Mouse (Mus musculus) spleen, postnatal 10 days (tissue): ENCODE results near the gene 1700017N19Rik.

Experiments used
- DNase-seq, 2 experiments: peaks; one replicate each; pipeline ENCODE4 v3.0.0; 2021 to 2022; ENCODE audit warnings: low spot score in 2 of 2

1700017N19Rik gene

DNA sequence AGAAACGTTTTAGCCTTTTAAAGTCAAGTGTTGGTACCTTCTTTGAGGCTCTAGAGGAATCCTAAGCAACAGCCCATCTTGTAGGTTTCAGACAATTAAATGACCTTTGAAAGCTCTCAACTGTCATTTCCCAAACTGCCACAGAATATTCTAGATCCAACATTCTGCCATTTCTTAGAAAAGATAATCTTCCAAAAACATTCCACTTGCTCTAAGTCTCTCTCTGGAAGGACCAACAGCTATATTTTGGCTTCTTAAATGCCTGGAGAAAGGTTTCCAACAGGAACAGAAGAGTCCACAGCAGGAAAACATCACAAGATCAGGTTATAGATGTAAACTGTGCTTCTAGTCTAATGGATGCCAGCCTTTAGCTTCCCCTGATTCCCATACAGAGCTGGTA, at the start of gene 1700017N19Rik, which contains the start of gene 4930430F08Rik:
Gene 1700017N19Rik (plus strand): TSS at position 162 of the 400 bp plus-strand sequence.
Gene 4930430F08Rik (minus strand): TSS at position 101 of the 400 bp plus-strand sequence.
- DNase-seq, result no peak

DNA sequence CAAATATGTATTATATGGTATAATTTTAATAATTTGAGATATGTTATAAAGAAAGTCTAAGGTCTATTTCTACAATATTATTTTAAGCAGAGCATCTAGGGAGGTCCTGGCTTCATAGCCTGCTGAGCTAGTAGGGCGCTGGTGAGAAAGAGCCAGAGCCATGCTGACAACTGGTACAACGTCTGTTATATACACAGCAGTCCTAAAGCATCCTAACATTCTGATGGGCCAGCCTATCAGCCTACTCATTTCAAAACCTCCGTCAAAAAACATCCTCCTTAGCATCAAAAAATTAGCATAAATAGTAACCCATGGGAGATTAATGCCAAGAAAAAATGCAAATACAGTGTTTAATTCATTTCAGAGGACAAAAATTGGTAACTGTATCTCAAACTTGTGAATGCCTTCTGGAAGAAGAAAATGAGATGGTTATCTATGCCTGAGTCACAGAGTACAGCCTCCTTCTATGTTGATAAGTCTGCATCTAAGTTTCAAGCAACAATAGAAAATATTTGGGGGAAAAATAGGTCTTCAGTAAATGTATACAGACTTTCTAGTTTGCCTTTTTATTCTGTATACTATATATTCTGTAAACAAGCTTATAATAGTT, 33.6 kb upstream of the 1700017N19Rik start:
- no peak for DNase-seq

DNA sequence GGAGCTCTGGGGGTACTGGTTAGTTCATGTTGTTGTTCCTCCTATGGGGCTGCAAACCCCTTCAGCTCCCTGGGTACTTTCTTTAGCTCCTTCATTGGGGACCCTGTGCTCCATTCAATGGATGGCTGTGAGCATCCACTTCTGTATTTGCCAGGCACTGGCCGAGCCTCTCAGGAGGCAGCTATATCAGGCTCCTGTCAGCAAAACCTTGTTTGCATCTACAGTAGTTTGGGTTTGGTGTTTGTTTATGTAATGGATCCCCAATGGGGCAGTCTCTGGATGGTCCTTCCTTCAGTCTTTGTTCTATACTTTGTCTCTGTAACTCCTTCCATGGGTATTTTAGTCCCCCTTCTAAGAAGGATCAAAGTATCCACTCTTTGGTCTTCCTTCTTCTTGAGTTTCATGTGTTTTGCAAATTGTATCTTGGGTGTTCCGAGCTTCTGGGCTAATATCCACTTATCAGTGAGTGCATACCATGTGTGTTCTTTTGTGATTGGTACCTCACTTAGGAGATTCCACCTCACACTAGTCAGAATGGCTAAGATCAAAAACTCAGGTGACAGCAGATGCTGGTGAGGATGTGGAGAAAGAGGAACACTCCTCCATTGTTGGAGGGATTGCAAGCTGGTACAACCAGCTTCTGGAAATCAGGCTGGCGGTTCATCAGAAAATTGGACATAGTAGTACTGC, 29.9 kb upstream of the 1700017N19Rik start:
- DNase-seq, result peak in 1 of 2 experiments; percentile 21

DNA sequence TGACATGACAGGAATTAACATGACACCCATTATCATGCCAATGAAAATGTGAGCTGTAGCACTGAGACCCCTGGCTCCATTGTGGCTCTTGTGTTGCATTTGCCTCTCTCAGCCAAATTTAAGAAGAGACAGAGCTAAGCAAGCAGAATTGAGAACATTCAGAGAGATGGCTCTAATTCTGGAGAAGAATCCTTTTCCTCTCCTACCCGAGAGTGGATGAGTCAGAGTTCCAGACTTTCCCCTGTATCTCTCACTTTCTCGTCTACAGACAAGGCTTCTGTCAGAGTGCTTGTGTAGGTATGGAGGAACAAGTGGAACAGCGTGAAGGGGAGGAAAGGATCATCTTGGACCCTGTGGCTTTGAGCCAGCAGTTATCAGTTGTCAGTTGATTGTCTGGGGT, 26.2 kb upstream of the 1700017N19Rik start:
- no peak for DNase-seq

DNA sequence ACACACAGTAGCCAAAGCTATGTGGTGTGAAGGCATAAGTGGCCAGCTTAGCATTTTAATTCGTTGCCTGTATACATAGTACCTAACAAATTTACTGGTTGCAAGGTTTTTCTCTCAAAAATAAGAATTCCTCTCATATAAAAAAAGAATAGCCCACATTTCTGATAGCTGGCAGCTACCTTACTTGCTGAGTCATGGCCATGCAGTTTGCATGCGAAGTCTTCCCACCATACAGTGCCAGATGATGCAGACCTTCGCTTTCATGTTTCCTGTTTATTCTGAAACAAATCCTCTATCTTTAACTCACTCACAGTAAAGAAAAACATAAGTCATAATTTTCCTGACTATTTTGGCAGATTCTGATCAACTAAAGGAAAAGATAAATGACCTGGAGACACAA, 18.6 kb upstream of the 1700017N19Rik start:
- DNase-seq, result peak in 1 of 2 experiments; percentile 20

DNA sequence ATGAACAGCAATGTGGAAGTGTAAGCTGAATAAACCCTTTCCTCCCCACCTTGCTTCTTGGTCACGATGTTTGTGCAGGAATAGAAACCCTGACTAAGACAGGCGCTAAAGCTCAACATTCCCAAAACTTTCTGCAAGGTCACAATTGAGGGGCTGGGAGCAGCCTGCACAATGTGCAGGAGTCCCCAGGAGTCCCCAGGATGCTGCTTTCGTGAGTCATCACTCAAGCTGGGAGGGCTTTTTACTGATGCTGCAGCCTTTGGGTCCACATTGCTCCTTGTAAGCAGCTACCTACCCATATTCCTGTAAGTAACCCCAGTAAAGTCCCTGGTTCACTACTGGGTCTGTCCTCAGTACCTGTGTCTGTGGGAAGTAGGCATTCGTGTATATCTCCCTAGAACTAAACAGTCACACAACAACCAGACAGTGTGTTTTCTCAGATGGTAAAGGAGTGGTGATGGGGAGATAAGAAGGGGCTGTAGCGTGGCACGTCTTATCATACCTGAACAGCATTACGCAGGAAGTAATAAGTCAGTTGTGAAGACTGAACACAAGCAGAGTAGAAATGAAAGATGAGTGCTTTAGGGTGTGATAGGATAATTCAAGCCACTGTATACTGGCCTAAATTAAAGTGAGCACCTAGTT, 15.7 kb upstream of the 1700017N19Rik start:
- DNase-seq, result no peak

DNA sequence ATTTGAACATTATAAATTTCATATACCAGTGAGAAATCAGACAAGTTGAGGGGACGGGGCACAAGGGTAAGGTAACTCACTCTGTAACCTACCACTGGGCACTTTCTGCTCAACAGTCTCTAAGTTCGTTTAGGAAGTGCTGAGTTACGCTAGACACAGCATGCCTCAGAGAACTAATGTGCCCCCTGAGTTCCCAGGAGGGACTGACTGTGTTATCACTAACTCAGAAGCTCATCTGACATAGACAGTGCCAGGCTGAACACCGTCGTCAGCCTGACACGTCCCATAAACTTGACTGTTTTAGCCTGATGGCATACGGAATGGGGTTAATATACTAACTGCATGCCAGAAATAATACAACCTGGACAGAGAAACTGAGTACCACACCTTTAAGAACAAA, 15.0 kb upstream of the 1700017N19Rik start:
- DNase-seq, result no peak

DNA sequence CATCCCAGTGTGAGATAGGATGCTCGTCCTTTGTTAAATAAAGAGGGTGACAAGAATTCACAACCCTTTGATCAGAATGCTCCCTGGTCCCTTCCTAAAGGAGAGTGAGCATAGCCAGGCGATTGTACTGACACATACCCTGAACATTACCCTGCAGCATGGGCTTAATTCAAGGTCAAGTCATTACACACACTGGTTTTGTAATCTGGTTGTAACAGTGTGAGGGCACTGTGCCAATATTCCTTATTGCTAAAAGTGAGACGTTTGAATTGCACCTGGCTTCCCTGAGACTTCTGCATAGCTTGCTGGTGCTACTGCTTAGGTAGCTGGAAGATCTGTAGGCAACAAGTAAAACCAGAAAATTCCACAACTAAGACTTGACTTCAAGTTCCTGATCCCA, 6.1 kb upstream of the 1700017N19Rik start:
- DNase-seq, result no peak

DNA sequence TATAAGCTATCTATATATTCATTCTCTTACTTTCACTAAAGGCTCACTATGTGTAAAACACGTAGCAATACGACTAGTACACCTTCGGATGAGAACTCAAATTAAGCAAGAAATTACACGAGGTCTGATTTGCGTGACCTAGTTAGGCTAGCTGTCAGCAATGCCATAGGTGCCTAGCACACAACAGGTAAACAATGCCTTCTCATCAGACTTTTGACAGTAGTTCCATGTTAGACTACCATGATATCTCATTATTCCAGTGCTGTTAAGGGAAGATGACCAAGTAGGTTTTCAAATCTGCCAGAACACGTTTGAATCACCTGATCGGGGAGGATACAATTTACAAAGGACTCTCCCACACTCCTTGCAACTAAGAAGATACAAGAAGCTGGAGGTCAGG, 1.8 kb upstream of the 1700017N19Rik start:
- no peak for DNase-seq

DNA sequence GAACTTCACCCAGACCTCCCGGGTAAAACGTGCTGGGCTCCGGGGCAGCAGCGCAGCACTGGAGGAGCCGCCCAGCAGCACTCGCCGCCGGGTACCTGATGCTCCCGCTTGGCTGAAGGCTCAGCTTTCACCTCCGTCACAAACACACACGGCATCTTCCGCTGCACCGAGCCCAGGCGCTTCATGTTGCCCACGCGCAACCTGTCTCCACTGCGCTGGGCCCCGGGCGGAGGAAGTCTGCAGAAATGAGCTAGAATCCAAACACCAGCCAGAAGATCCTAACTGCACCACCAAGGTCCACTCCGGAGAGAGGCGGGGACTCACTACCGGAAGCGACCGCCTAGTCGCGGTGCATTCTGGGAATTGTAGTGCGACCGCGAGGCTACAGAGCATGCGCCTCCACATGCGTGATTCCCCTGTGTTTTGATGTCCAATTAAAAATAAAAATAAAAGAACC, 1.3 kb upstream of the 1700017N19Rik start:
- DNase-seq, result peak; percentile 84 to 93

DNA sequence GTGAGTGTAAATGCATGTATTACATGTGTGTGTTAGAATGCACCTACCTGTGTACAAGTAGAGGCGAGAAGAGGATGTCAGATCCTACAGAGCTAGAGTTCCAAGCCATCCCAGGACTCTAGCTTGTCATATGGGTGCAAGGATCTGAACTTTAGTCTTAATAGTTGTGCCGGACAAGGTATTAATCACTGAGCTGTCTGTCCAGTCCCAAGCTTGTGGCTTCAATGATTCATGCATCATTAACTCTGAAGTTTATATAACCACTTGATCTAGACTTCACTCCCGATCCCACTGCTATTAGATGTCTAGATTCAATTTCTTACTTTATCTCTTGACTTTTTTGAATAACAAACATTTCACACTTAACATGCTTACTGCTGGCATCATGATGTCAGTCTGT, 8.1 kb downstream of the 1700017N19Rik start:
- no peak for DNase-seq

DNA sequence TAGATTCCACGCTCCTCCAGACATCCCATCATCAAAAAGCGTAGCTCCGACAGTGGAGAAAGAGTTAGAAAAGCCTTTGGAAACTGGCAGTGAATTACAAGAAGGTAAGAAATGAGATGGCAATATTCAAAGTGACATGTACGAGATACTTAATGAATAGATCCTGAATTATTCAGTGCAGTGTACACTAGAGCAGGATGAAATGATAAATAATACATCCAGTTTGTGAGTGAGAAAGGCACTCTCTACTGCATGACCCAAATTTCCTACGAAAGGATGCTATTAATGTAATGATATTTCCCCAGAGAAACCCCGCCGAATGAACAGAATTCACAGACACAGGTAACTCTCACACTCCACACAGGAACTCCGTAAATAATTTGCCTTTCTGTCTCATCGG, 13.2 kb downstream of the 1700017N19Rik start:
- no peak for DNase-seq

DNA sequence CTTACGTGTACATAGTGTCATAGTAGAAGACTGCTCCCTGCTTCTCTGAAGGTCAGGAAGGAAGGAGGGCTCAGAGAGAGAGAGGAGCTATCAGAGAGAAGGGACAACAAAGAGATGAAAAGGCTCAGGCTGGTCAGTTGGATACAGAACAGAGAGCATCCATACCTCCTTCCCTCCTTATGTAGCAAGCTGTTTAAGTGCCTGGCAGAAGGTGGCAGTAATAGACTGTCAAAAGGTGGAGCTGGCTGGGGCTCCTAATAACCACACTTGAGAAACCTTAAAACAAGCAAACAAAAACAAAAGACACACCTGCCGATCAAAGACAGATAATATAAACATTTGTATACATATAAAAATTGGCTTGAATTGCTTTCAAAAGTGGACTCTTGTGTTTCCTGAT, 14.0 kb downstream of the 1700017N19Rik start:
- no peak for DNase-seq

DNA sequence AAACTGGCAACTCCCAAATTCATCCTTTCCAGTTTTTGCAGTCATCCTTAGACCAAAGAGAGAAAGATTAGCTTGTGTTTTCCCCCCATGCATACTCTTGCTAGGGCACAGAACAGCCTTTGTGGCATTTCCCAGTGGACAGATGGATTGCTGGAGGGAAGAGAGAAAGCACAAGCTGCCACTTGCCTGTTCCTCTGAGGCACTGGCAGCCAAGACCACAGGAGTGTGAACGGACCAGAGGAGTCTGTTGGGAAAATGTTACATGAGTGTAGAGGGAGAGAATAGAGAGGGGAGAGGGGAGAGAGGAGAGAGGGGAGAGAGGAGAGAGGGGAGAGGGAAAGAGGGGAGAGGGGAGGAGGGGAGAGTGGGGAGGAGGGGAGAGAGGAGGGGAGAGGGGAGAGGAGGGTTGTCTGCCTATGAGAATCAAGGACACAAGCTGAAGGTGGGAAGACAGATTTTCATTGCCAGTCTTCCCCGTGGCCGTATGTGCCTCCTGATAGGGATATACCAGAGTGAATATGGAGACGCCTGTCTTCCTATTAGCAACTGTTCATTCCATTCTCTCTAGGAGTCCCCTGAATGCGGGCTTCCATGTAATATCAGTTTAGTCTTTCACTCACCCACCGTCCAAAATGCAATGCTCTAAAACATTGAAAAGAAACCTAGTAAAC, 27.1 kb downstream of the 1700017N19Rik start:
- DNase-seq, result no peak

DNA sequence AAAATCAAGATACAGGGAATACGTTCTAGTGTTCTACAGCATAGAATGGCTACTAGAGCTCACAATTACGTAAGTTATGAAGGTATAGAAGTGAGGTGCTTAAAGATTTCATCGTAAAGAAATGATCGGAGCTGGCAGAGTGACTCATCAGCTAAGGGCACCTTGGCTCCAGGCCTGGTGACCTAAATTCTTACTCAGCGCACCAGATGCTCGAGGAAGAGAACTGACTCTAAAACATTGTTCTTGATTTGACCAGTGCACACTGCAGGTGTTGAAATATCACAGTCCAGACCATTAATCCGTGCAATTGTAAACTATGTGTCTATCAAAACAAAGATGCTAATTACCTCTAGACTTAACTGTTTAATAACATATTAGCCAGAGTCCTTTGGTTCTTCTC, 29.2 kb downstream of the 1700017N19Rik start:
- no peak for DNase-seq

DNA sequence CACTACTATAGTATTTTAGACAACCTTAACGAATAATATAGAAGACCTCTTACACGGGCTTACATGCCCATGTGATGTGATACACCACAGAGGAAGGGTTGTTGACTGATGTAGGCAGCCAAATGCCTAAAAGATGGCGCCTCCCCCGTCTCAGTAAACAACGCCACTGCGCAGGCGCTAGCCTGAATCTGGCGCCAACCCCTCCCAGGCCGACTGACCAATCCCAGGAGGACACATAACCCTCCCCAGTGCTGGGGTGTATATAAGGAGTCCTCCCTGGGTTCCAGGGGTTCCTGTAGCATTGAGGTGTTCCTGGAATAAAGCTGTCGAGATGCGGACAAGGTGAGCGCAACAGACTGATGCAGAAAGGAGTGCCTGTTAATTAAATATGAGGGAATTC, 29.8 kb downstream of the 1700017N19Rik start:
- no peak for DNase-seq

DNA sequence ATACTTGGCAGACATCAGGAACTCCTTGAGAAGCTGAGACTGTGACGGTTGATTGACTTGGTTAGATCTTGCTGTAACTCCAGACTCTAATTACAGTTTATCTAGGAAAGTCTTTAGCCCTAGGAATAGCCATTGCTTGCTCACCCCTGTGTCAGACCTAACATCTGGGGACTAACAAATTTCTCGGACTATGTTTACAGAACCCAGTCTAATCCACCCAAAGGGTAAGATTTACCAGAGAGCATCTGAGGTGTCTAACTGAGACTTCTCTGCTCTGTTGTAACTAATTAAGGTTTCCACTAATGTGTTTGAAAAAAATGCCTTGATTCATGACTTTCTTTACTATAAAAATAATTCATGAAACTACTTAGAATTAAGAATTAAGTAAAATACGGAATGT, 32.2 kb downstream of the 1700017N19Rik start:
- DNase-seq, result no peak

DNA sequence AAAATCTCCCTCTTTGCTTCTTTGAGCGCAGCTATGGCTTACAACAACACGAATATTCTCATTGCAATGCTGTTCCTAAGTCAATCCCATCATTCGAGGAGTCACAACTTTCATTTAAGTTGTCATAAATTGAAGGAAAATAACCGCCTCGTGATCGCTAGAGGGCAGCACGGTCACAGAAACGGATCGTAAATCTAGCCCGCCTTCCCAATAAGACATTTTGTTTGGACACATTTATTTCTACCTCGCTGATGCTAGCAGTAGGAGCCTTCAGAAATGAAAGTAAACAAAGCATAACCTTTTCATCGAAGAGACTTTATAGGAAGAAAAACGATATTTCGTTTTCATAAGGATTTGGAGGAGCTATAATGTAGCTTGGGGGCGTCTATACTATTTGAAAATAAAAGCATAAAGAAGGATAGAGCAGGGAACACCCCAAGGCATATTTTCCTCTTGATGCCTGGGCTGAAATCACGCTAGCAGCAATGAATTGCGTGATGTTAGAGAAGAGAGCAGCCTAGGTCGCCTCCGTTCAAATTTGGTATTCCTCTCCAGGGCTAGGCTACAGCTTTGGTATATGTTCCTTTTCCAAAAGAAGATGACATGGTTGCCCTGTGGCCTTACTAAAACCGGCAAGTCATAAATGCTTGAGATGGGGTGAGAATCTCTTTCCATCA, 39.6 kb downstream of the 1700017N19Rik start:
- peak; percentile 14 to 60 for DNase-seq

DNA sequence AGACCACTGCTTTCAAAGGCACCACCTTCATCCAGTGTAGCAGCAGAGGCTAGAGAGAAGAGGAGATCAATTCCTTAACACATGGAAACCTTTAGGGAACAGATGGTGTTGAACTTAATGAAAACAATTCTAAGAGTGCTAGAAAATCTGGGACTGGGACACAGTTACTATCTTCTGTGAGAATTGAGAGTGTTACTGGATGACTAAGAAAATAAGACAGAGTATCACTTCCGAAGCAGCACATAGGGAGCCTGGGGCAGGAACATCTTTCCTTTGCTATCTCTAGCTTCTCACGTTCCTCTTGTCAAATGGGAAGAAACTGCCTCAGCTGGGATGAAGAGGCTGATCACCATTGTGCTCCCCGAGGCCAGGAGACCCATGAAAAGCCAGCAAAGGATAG, 52.6 kb downstream of the 1700017N19Rik start:
- DNase-seq, result no peak

DNA sequence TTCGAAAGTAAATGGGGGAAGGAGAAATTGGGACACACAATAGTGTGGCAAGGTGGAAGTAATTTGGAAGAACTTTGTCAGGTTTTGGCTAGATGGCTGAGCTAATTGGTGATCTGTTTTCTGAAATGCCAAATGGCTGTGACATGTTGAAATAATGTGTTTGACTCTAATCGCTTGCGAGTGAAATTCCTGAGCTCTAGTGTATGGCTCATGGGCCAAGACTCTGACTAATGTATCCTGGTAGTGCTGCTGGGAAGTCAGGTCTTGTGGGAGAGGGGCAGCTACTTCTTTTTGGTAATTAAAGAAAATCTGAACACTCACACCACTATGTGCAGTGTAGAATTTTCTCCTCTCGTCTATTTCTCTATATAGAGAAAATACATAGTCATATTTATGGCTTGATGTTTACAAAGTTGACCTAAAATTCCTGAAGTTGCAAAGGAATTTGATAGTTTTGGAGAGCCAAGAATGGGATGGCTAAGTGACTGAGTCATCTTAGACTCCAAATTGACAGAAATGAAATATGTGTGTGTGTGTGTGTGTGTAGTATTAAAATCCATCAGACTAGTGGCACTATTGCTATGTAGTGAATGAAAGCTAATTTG, 55.1 kb downstream of the 1700017N19Rik start:
- DNase-seq, result no peak

DNA sequence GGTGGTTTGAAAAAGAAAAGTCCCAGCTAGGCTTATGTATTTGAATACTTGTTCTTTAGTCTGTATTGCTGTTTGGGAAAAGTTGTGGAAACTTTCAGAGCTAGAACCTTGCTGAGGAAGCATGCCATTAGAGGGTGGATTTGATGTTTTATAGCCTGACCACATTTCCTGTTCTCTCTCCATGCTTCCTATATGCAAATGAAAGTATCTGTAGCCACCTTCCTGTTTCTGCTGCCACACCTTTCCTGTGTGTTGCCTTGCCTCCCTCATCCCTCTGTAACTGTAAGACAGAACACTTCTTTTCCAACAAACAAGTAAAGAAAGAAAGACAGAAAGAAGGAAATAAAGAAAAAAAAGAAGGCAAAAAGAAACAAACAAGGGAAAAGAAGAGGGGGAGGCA, 63.9 kb downstream of the 1700017N19Rik start:
- no peak for DNase-seq
